21 mouse cellular contexts compared by ENCODE assay signal in genomic region chr17:26349741-26350140, GRCm38 (mm10).
DNase-seq lines count a peak whose midpoint lies in the region; ATAC-seq and TF ChIP-seq lines count a peak whose summit lies in the region.
"Had no signal": no experiment of that assay in that cellular context is flagged by ENCODE, and none has a peak within 500 bp of the region (broad histone marks: within the 10 kb centered on the region; RNA-seq: fewer than 3 reads in every experiment).

No protein-coding gene starts in this region.

- H3K9ac ChIP-seq in embryonic facial prominence, embryonic 15.5 days: no peak overlapping the region
- H3K9ac ChIP-seq: heart, embryonic 15.5 days; hindbrain, embryonic 14.5 days; limb, embryonic 15.5 days; liver, embryonic 15.5 days; midbrain, embryonic 12.5 days had no signal

- H3K27me3 ChIP-seq in embryonic facial prominence, embryonic 15.5 days: no peaks in the 10 kb centered on the region
- H3K27me3 ChIP-seq in embryonic facial prominence, embryonic 10.5 days (replicated peaks; ENCODE audit: low read depth, poor library complexity, severe bottlenecking): 0 out of 2 replicates have a peak, but pooled peaks cover 3% of the 10 kb centered on the region
- H3K27me3 ChIP-seq in kidney, adult 2 months (replicated peaks; ENCODE audit: control insufficient read depth, insufficient read depth, low read length): no peaks in the 10 kb centered on the region
- H3K27me3 ChIP-seq: heart, embryonic 15.5 days; limb, embryonic 15.5 days; liver, embryonic 15.5 days; midbrain, embryonic 12.5 days had no signal

- WGBS in embryonic facial prominence, embryonic 15.5 days: 40% methylated on average over 2 of the region's 2 CpGs
- 56% methylated on average over 2 of the region's 2 CpGs for WGBS in embryonic facial prominence, embryonic 10.5 days
- WGBS in kidney, adult 2 months: 55% methylated on average over 2 of the region's 2 CpGs
- 59% methylated on average over 2 of the region's 2 CpGs for WGBS in olfactory bulb, adult 2 months

- intact Hi-C loops in left cerebral cortex, adult 2 months (cut with DNase I): loop anchor here (1.0 kb wide), 1 partner anchor 19 kb away; no protein-coding TSS in a partner anchor

- H3K27ac ChIP-seq in embryonic facial prominence, embryonic 15.5 days (replicated peaks): peak overlapping the region; percentile 65
- no peak overlapping the region for H3K27ac ChIP-seq in embryonic facial prominence, embryonic 10.5 days (replicated peaks)
- H3K27ac ChIP-seq in kidney, adult 2 months (ENCODE audit: insufficient read depth, low read depth, low read length): no peak overlapping the region
- peak overlapping the region; percentile 63 for H3K27ac ChIP-seq in left cerebral cortex, adult 2 months
- peak overlapping the region; percentile 48; the same call in 1 of the 2 replicates for H3K27ac ChIP-seq in olfactory bulb, adult 2 months (ENCODE audit: insufficient read depth, low read depth, low read length)
- H3K27ac ChIP-seq: heart, embryonic 15.5 days; hindbrain, embryonic 14.5 days; limb, embryonic 15.5 days; liver, embryonic 15.5 days; midbrain, embryonic 12.5 days had no signal

- no peak for TF ChIP-seq POLR2A in kidney, adult 2 months (IDR thresholded peaks at IDR 0.05; ENCODE audit: low read depth, low read length)
- no peak for TF ChIP-seq POLR2A in olfactory bulb, adult 2 months (IDR thresholded peaks at IDR 0.05; ENCODE audit: insufficient read depth, low read depth, low read length)

- no peak overlapping the region for H3K4me3 ChIP-seq in embryonic facial prominence, embryonic 15.5 days (replicated peaks)
- H3K4me3 ChIP-seq in embryonic facial prominence, embryonic 10.5 days: no peak overlapping the region
- H3K4me3 ChIP-seq in kidney, adult 2 months (ENCODE audit: insufficient read depth, low read depth, low read length): no peak overlapping the region
- H3K4me3 ChIP-seq in left cerebral cortex, adult 2 months: no peak overlapping the region
- H3K4me3 ChIP-seq in olfactory bulb, adult 2 months (ENCODE audit: insufficient read depth, low read depth, low read length): no peak overlapping the region
- H3K4me3 ChIP-seq: heart, embryonic 15.5 days; limb, embryonic 15.5 days; liver, embryonic 15.5 days; midbrain, embryonic 12.5 days had no signal

- no peak for TF ChIP-seq CTCF in kidney, adult 2 months (conservative IDR thresholded peaks at IDR 0.05; ENCODE audit: insufficient read depth, insufficient read length, low read depth, low read length)
- peak; percentile 10 for TF ChIP-seq CTCF in left cerebral cortex, adult 2 months (IDR thresholded peaks at IDR 0.05)
- no peak for TF ChIP-seq CTCF in olfactory bulb, adult 2 months (IDR thresholded peaks at IDR 0.05; ENCODE audit: insufficient read depth, low read depth, low read length)

- DNase-seq in embryonic facial prominence, embryonic 10.5 days (ENCODE audit: low spot score): no peak
- peak; percentile 73 for DNase-seq in kidney, adult 2 months
- DNase-seq in kidney, adult 18-20 months: no peak
- DNase-seq in left cerebral cortex, adult 2 months (ENCODE audit: extremely low spot score in 1 of 2, low spot score in 2 of 2): no peak
- DNase-seq in left cerebral cortex, adult 11 months (ENCODE audit: low spot score): no peak
- no peak for DNase-seq in neural tube, embryonic 10.5 days (ENCODE audit: extremely low spot score, low spot score)
- DNase-seq: adrenal gland, adult 2 months; cerebellum, adult 11 months; cerebellum, adult 9-11 months; gastrocnemius, postnatal 25 days; heart, postnatal 4 days; left cerebral cortex, postnatal 4 days; right cerebral cortex, postnatal 14 days had no signal

- H3K4me1 ChIP-seq in embryonic facial prominence, embryonic 15.5 days: 0 out of 2 replicates have a peak, but pooled peaks cover 5% of the 10 kb centered on the region
- H3K4me1 ChIP-seq in embryonic facial prominence, embryonic 10.5 days: no peaks in the 10 kb centered on the region
- H3K4me1 ChIP-seq in kidney, adult 2 months (ENCODE audit: control insufficient read depth, insufficient read depth, low read length): peaks cover 2% of the 10 kb centered on the region; the same call in 1 of the 2 replicates
- no peaks in the 10 kb centered on the region for H3K4me1 ChIP-seq in olfactory bulb, adult 2 months (ENCODE audit: control insufficient read depth, insufficient read depth, low read length)
- H3K4me1 ChIP-seq: liver, embryonic 15.5 days; midbrain, embryonic 12.5 days had no signal

- H3K9me3 ChIP-seq in embryonic facial prominence, embryonic 15.5 days (replicated peaks): no peaks in the 10 kb centered on the region
- no peaks in the 10 kb centered on the region for H3K9me3 ChIP-seq in embryonic facial prominence, embryonic 10.5 days
- H3K9me3 ChIP-seq: heart, embryonic 15.5 days; limb, embryonic 15.5 days; liver, embryonic 15.5 days; midbrain, embryonic 12.5 days had no signal

- no peaks in the 10 kb centered on the region for H3K36me3 ChIP-seq in embryonic facial prominence, embryonic 15.5 days
- H3K36me3 ChIP-seq in embryonic facial prominence, embryonic 10.5 days (replicated peaks): no peaks in the 10 kb centered on the region
- no peaks in the 10 kb centered on the region for H3K36me3 ChIP-seq in kidney, adult 2 months (ENCODE audit: control insufficient read depth, insufficient read depth, low read length)
- H3K36me3 ChIP-seq: heart, embryonic 15.5 days; limb, embryonic 15.5 days; liver, embryonic 15.5 days; midbrain, embryonic 12.5 days had no signal

- ATAC-seq in embryonic facial prominence, embryonic 15.5 days (ENCODE audit: insufficient number of reproducible peaks, low FRiP score, low TSS enrichment, low read depth): no peak
- ATAC-seq: inflammation-experienced regulatory T-cells, adult 6 months had no signal

- H3K4me2 ChIP-seq in embryonic facial prominence, embryonic 15.5 days (replicated peaks): no peak overlapping the region
- H3K4me2 ChIP-seq: heart, embryonic 15.5 days; hindbrain, embryonic 14.5 days; limb, embryonic 15.5 days; liver, embryonic 15.5 days; midbrain, embryonic 12.5 days had no signal

Comparison
In these comparisons a context has a peak if more than half of its experiments do, and no peak if none do; other contexts are left out.
1. H3K27ac ChIP-seq: peak in embryonic facial prominence, embryonic 15.5 days (single experiment), left cerebral cortex, adult 2 months (single experiment) and olfactory bulb, adult 2 months (single experiment); none in embryonic facial prominence, embryonic 10.5 days (single experiment) and kidney, adult 2 months (single experiment).